Mouse (Mus musculus): ENCODE results near the gene Pkib. TPM values are rescaled to one million over a fixed set of nuclear protein-coding genes. Genes with fewer than 3 reads are reported as not detected.

Pkib gene
- total and polyA plus RNA-seq, 3 experiments: not detected

DNA sequence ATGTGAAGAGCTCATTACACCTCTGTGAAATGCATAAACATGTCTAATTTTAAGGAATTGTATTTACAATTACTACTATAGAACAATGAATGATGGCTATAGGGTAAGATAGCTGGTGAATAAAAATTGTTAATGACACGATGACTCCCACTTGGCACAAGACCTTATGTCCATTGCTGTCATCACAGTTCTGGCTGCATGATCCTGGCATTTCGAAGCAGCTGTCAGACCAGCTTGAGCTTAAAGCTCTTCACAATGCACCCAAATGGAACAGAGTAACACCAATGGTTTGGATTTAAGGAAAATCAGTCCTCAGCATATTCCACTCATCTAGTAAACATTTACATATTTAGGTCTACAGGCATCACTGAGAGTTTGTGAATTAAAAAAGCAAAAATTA is 37.5 kb upstream of the Pkib start:
- Histone ChIP-seq H3K9ac (ENCODE audit: control insufficient read depth, low read depth, low read length, poor library complexity, severe bottlenecking) (no peak overlapping the region), H3K27me3 (ENCODE audit: control insufficient read depth in 1 of 2, insufficient read depth in 2 of 2, low read length in 2 of 2) (no peaks in the 10 kb centered on the region), H3K4me3 (ENCODE audit: control insufficient read depth in 1 of 2, insufficient read depth in 1 of 2, low read depth in 2 of 2, low read length in 2 of 2) (no peak overlapping the region), H3K79me2 (ENCODE audit: control insufficient read depth, insufficient read depth, low read length, poor library complexity) (no peaks in the 10 kb centered on the region), H3K36me3 (ENCODE audit: control insufficient read depth in 1 of 2, insufficient read depth in 2 of 2, low read length in 2 of 2) (no peaks in the 10 kb centered on the region), H3K4me1 (ENCODE audit: control insufficient read depth in 1 of 2, insufficient read depth in 2 of 2, low read length in 2 of 2) (no peaks in the 10 kb centered on the region), H3K9me3 (replicated peaks; ENCODE audit: insufficient read depth, low read length) (no peaks in the 10 kb centered on the region), H3K27ac (ENCODE audit: control insufficient read depth, low read depth, low read length) (no peak overlapping the region)
- TF ChIP-seq MAZ (IDR thresholded peaks at IDR 0.05; ENCODE audit: low read depth, low read length) (no peak), ELF1 (IDR thresholded peaks at IDR 0.05; ENCODE audit: low read depth, low read length) (no peak), KAT2A (conservative IDR thresholded peaks at IDR 0.05; ENCODE audit: low read depth, low read length) (no peak), BHLHE40 (IDR thresholded peaks at IDR 0.05; ENCODE audit: borderline replicate concordance, low read depth, low read length) (no peak), POLR2AphosphoS2 (IDR thresholded peaks at IDR 0.05; ENCODE audit: low read length) (no peak)
- no peak for DNase-seq (ENCODE audit: low read depth, low spot score)

DNA sequence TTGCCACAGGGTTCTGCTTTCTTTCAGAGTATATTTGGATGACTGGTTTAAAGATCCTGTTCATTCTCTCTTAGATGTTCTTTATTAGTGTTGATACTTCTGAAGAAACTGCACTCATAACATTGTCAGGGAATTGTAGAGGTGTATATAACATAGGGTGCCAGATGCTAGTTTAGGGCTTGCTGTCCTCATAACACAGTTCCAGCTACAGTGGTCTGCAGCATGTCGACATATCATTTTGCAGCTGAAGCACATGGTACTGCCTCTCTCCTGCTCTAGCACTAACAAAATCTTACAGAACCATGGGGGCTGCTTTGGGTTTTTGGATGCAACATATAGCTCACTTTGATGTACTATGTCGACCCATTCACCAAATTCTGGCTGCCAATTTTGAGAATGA is 34.6 kb upstream of the Pkib start:
- DNase-seq (ENCODE audit: low read depth, low spot score): no peak
- H3K27ac ChIP-seq (ENCODE audit: control insufficient read depth, low read depth, low read length): no peak overlapping the region
- no peaks in the 10 kb centered on the region for H3K9me3 ChIP-seq (replicated peaks; ENCODE audit: insufficient read depth, low read length)
- H3K4me3 ChIP-seq (ENCODE audit: control insufficient read depth in 1 of 2, insufficient read depth in 1 of 2, low read depth in 2 of 2, low read length in 2 of 2): no peak overlapping the region
- no peaks in the 10 kb centered on the region for H3K27me3 ChIP-seq (ENCODE audit: control insufficient read depth in 1 of 2, insufficient read depth in 2 of 2, low read length in 2 of 2)
- H3K36me3 ChIP-seq (ENCODE audit: control insufficient read depth in 1 of 2, insufficient read depth in 2 of 2, low read length in 2 of 2): no peaks in the 10 kb centered on the region
- no peaks in the 10 kb centered on the region for H3K4me1 ChIP-seq (ENCODE audit: control insufficient read depth in 1 of 2, insufficient read depth in 2 of 2, low read length in 2 of 2)
- no peak overlapping the region for H3K9ac ChIP-seq (ENCODE audit: control insufficient read depth, low read depth, low read length, poor library complexity, severe bottlenecking)
- no peaks in the 10 kb centered on the region for H3K79me2 ChIP-seq (ENCODE audit: control insufficient read depth, insufficient read depth, low read length, poor library complexity)
- TF ChIP-seq GATA1 (IDR thresholded peaks at IDR 0.05; ENCODE audit: low read depth, low read length): no peak

DNA sequence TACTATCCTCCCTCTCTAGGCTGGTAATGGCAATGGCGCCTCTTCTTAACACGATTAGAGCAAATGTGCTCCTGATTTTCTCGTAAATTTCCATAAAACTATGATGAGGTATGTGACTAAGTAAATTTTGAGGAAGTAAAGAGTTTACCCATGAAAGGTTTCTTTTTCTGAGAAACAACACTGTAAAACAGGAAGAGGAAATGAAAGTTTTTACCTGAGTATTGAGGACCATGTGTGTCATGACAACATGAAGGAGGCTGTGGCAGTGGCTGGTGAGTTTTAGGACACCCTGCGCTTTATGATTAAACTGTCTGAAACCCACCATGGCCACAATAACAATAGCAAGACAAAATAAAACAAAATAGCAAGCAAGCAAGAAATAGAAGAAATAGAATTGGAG is 28.8 kb upstream of the Pkib start:
- TF ChIP-seq TAL1 (IDR thresholded peaks at IDR 0.05; ENCODE audit: low read length) (no peak), GABPA (IDR thresholded peaks at IDR 0.05; ENCODE audit: low read depth, low read length) (no peak), NELFE (IDR thresholded peaks at IDR 0.05; ENCODE audit: low read depth, low read length) (no peak), CHD1 (IDR thresholded peaks at IDR 0.05; ENCODE audit: low read depth, low read length) (no peak), ZNF384 (IDR thresholded peaks at IDR 0.05; ENCODE audit: low read depth, low read length) (no peak), ETS1 (IDR thresholded peaks at IDR 0.05; ENCODE audit: low read depth, low read length) (no peak), SIN3A (IDR thresholded peaks at IDR 0.05; ENCODE audit: low read length) (no peak), MAFK (IDR thresholded peaks at IDR 0.05; ENCODE audit: borderline replicate concordance, low read depth, low read length) (no peak), POLR2AphosphoS2 (IDR thresholded peaks at IDR 0.05; ENCODE audit: low read length) (no peak), RCOR1 (IDR thresholded peaks at IDR 0.05; ENCODE audit: low read depth, low read length) (no peak), ZC3H11A (IDR thresholded peaks at IDR 0.05; ENCODE audit: low read depth, low read length) (no peak), JUND (IDR thresholded peaks at IDR 0.05; ENCODE audit: low read depth, low read length) (no peak), GATA1 (IDR thresholded peaks at IDR 0.05; ENCODE audit: low read depth, low read length) (no peak), MXI1 (IDR thresholded peaks at IDR 0.05; ENCODE audit: low read depth, low read length) (no peak), BHLHE40 (IDR thresholded peaks at IDR 0.05; ENCODE audit: borderline replicate concordance, low read depth, low read length) (no peak), ZMIZ1 (IDR thresholded peaks at IDR 0.05; ENCODE audit: low read depth, low read length) (no peak), MYB (IDR thresholded peaks at IDR 0.05; ENCODE audit: low read depth, low read length) (no peak), ELF1 (IDR thresholded peaks at IDR 0.05; ENCODE audit: low read depth, low read length) (no peak), MEF2A (IDR thresholded peaks at IDR 0.05; ENCODE audit: extremely low read depth, insufficient replicate concordance, low read depth, low read length, poor library complexity, severe bottlenecking) (no peak)
- H3K79me2 ChIP-seq (ENCODE audit: control insufficient read depth, insufficient read depth, low read length, poor library complexity): no peaks in the 10 kb centered on the region
- H3K36me3 ChIP-seq (ENCODE audit: control insufficient read depth in 1 of 2, insufficient read depth in 2 of 2, low read length in 2 of 2): no peaks in the 10 kb centered on the region
- no peaks in the 10 kb centered on the region; a peak in 1 of 4 replicates for H3K27me3 ChIP-seq (ENCODE audit: control insufficient read depth in 1 of 2, insufficient read depth in 2 of 2, low read length in 2 of 2)
- H3K4me1 ChIP-seq (ENCODE audit: control insufficient read depth in 1 of 2, insufficient read depth in 2 of 2, low read length in 2 of 2): no peaks in the 10 kb centered on the region
- no peak overlapping the region for H3K27ac ChIP-seq (ENCODE audit: control insufficient read depth, low read depth, low read length)
- no peak overlapping the region for H3K9ac ChIP-seq (ENCODE audit: control insufficient read depth, low read depth, low read length, poor library complexity, severe bottlenecking)
- no peak overlapping the region for H3K4me3 ChIP-seq (ENCODE audit: control insufficient read depth in 1 of 2, insufficient read depth in 1 of 2, low read depth in 2 of 2, low read length in 2 of 2)
- DNase-seq (ENCODE audit: low read depth, low spot score): no peak
- H3K9me3 ChIP-seq (replicated peaks; ENCODE audit: insufficient read depth, low read length): no peaks in the 10 kb centered on the region

Measured in MEL (cell line).